Mouse (Mus musculus) C2C12 (cell line): ENCODE measurements around the gene Gm35315. TPM values are rescaled to one million over a fixed set of nuclear protein-coding genes. Genes with fewer than 3 reads are reported as not detected.

Experiments used
- H3K27me3 ChIP-seq: one replicate; pipeline ENCODE4 v1.6.1; 2011; ENCODE audit not compliant: control insufficient read depth, insufficient read depth, insufficient read length
- H3K36me3 ChIP-seq: one replicate; pipeline ENCODE4 v1.6.1; 2011; ENCODE audit not compliant: control insufficient read depth, insufficient read depth
- H3K4me3 ChIP-seq: one replicate; pipeline ENCODE4 v1.5.1; 2011; ENCODE audit warnings: mild to moderate bottlenecking, control low read depth; ENCODE audit not compliant: poor library complexity, insufficient read depth, severe bottlenecking
- H3K79me2 ChIP-seq: one replicate; pipeline ENCODE4 v1.6.1; 2011; ENCODE audit not compliant: control insufficient read depth, insufficient read depth
- H3K79me3 ChIP-seq: one replicate; pipeline ENCODE4 v1.6.1; 2011; ENCODE audit warnings: low read depth, control low read depth
- H3ac ChIP-seq: one replicate; pipeline ENCODE3; 2011; ENCODE audit warnings: low read depth; ENCODE audit not compliant: control insufficient read depth, insufficient read length
- CEBPB ChIP-seq: IDR thresholded peaks from one replicate; pipeline ENCODE4 v1.6.1; 2011; ENCODE audit warnings: low read depth, mild to moderate bottlenecking, control low read depth, moderate library complexity
- CTCF ChIP-seq: IDR thresholded peaks from one replicate; pipeline ENCODE4 v1.5.1; 2011; ENCODE audit not compliant: control insufficient read depth, insufficient read depth, insufficient read length
- FOSL1 ChIP-seq: IDR thresholded peaks from one replicate; pipeline ENCODE4 v1.8.0; 2011; ENCODE audit warnings: mild to moderate bottlenecking, low read length; ENCODE audit not compliant: poor library complexity, insufficient read depth, severe bottlenecking
- MAX ChIP-seq: IDR thresholded peaks from one replicate; pipeline ENCODE4 v1.6.1; 2011; ENCODE audit warnings: mild to moderate bottlenecking, control low read depth
- MYOD1 ChIP-seq: IDR thresholded peaks from one replicate; pipeline ENCODE4 v1.6.1; 2011; ENCODE audit warnings: low read depth; ENCODE audit not compliant: control insufficient read depth, insufficient read length
- MYOG ChIP-seq: IDR thresholded peaks from one replicate; pipeline ENCODE4 v1.6.1; 2011; ENCODE audit not compliant: control insufficient read depth, insufficient read length; ENCODE audit errors: extremely low read depth
- USF1 ChIP-seq: IDR thresholded peaks from one replicate; pipeline ENCODE4 v1.6.1; 2011; ENCODE audit warnings: low read depth, mild to moderate bottlenecking, control low read depth, moderate library complexity
- long read RNA-seq, 2 experiments: library from polyadenylated mRNA; unstranded; transcript quantifications; one replicate each; pipeline ENCODE4 v2.0.0; 2019 to 2020
- polyA plus RNA-seq: library from polyadenylated mRNA; unstranded; fragments of >200 nt; fragmentation: generic; extraction: Trizol; gene quantifications from one replicate; pipeline ENCODE4 v1.2.1, GENCODE M21; 2012; ENCODE audit warnings: missing spikeins

Gene Gm35315
- polyA plus RNA-seq = 0.14 TPM
- long read RNA-seq, experiment 1 = 0 reads
- long read RNA-seq, experiment 2 = 0 reads

DNA sequence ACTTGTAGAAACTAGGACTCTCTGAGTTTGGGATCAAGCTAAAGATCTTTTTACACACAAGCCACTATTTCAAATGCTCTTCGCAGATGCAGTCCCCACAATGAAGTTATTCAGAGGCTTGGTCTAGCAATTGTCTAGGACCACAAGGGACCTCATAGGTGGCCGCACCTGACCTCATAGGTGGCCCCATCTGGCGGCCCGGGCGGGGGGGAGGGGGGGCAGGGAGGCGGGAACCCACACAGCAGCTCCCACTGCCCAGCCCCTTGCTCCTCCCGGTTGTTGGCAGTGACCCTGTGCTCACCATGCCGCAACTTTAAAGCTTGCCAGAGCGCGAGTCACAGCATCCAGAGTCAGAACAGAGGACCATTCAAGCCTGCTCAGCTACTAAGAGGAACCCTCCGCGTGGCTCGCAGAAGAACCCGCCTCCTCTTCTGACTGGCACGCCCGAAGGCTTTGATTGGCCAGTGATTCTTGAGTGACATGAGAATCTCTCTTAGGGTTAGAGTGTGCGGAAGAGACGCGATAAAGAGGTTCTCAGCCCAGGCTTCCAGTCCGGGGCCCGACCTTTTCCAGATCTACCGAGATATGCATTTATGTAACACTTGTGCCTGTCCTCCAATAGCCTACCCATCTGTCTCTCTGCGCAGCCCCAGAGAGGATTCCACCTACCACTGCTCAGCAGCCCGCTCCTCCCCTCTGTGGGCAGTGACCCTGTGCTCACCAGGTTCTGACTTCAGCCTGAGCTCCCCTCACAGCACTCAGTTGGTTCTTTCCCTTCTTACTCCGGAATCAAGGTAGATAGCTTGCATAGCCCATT lies at the start of gene Gm35315:
Gm35315 (minus strand) TSS at position 391 of the 817 bp plus-strand sequence.
- Histone ChIP-seq H3ac (peak within 1 kb of the TSS; percentile 76), H3K36me3 (no peaks in the 10 kb centered on the region), H3K4me3 (peak within 1 kb of the TSS; percentile 31), H3K79me3 (no peaks in the 10 kb centered on the region), H3K27me3 (no peaks in the 10 kb centered on the region), H3K79me2 (no peaks in the 10 kb centered on the region)
- TF ChIP-seq CTCF (no peak), MYOG (no peak), CEBPB (no peak), FOSL1 (no peak), MAX (peak; percentile 64)

- Histone ChIP-seq H3K36me3 (peaks cover 26% of the 10 kb centered on the region), H3ac (no peak overlapping the region), H3K79me3 (peaks cover 3% of the 10 kb centered on the region), H3K27me3 (no peaks in the 10 kb centered on the region), H3K4me3 (no peak overlapping the region), H3K79me2 (peaks cover 9% of the 10 kb centered on the region)
- TF ChIP-seq MYOD1 (no peak), CTCF (no peak), CEBPB (no peak), FOSL1 (no peak), MYOG (no peak), MAX (no peak), USF1 (no peak)
Observed at GRCm38 (mm10) chr5:110143007-110143406, 48.8 kb upstream of the Gm35315 start.

- TF ChIP-seq MAX = no peak
- no peak for TF ChIP-seq CEBPB
- no peak for TF ChIP-seq FOSL1
- no peak for TF ChIP-seq MYOG
- TF ChIP-seq CTCF = no peak
- no peak for TF ChIP-seq MYOD1
- no peak for TF ChIP-seq USF1
- Histone ChIP-seq H3K79me2 (peaks cover 16% of the 10 kb centered on the region), H3K4me3 (no peak overlapping the region), H3K36me3 (peaks cover 26% of the 10 kb centered on the region), H3K27me3 (no peaks in the 10 kb centered on the region), H3ac (no peak overlapping the region), H3K79me3 (peaks cover 5% of the 10 kb centered on the region)
Observed at GRCm38 (mm10) chr5:110142309-110142708, 48.1 kb upstream of the Gm35315 start.

GRCm38 (mm10) chr5:110140424-110140823 lies 46.2 kb upstream of the Gm35315 start:
- Histone ChIP-seq H3ac (no peak overlapping the region), H3K79me3 (peaks cover 11% of the 10 kb centered on the region), H3K4me3 (no peak overlapping the region), H3K27me3 (no peaks in the 10 kb centered on the region), H3K36me3 (peaks cover 16% of the 10 kb centered on the region), H3K79me2 (peaks cover 28% of the 10 kb centered on the region)
- TF ChIP-seq MYOD1 = no peak
- no peak for TF ChIP-seq USF1
- TF ChIP-seq MYOG = no peak
- no peak for TF ChIP-seq FOSL1
- TF ChIP-seq MAX = no peak
- TF ChIP-seq CEBPB = no peak
- no peak for TF ChIP-seq CTCF

- no peak for TF ChIP-seq USF1
- no peak for TF ChIP-seq MAX
- TF ChIP-seq CTCF = no peak
- no peak for TF ChIP-seq CEBPB
Observed at GRCm38 (mm10) chr5:110139325-110139724, 45.1 kb upstream of the Gm35315 start.

GRCm38 (mm10) chr5:110137816-110138215 lies 43.6 kb upstream of the Gm35315 start:
- peaks cover 5% of the 10 kb centered on the region for H3K36me3 ChIP-seq
- TF ChIP-seq USF1 = no peak
- no peak for TF ChIP-seq MYOD1
- no peak for TF ChIP-seq CEBPB
- TF ChIP-seq MAX = no peak
- TF ChIP-seq FOSL1 = no peak
- TF ChIP-seq MYOG = no peak
- H3K79me2 ChIP-seq = peaks cover 28% of the 10 kb centered on the region
- no peaks in the 10 kb centered on the region for H3K27me3 ChIP-seq
- H3K79me3 ChIP-seq = peaks cover 11% of the 10 kb centered on the region
- H3K4me3 ChIP-seq = no peak overlapping the region
- H3ac ChIP-seq = no peak overlapping the region

More at GRCm38 (mm10) chr5:110139325-110139724, 45.1 kb upstream of the Gm35315 start:
- Histone ChIP-seq H3K4me3 (no peak overlapping the region), H3K36me3 (peaks cover 7% of the 10 kb centered on the region), H3K79me2 (peaks cover 28% of the 10 kb centered on the region), H3K79me3 (peaks cover 11% of the 10 kb centered on the region), H3K27me3 (no peaks in the 10 kb centered on the region), H3ac (no peak overlapping the region)
